Mouse (Mus musculus) fibroblast of lung, adult 2 months (primary cell): ENCODE data around the gene Wfdc11.
"Not testable (repeated sequence)": the region's sequence is repeated elsewhere in the genome, so short reads cannot be mapped to it uniquely, and the experiment has no call there.

ENCODE experiments used
- DNase-seq: peaks from one replicate; pipeline ENCODE4 v3.0.0-alpha.2; 2011; ENCODE audit warnings: low read depth

Wfdc11 gene

DNA sequence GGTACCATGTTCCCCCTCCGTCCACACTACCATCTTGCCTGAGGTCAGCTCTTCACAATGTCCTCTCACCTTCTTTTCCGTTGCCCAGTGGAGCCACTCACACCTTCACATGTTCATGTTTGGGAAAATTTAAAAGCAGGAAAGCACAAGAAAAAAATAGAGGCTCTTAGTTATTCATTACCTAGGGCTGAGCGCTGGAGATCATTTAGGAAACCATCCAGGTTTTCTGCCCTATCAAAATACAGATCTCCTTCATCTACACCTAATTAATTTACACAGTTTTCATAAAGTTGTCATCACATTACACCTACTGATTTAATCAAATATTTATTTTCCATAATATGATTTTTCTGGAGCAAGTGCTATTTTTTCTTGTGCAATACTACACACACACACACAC, 35.2 kb downstream of the Wfdc11 start, which contains the start of gene Wfdc16:
TSS of gene Wfdc16 (minus strand) at position 101 of the 400 bp plus-strand sequence.
- DNase-seq, result no peak

DNA sequence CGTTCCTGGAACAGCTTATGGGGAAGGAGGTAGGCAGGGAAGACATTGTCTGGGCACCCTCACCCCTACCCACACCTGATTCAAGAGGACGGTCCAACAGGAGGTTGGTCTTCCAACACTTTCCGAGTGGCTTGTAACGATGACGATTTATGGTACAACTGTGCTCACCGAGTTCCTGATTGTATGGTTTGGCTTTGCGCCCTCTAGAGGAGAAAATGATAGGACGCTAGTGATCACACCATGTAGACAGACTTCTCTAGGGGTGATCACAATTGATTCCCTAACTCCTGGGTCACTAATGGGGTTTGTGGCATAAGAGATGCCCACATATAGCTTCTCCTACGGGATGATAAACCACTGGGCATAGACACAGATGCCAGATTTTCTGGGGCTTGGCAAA, 38.6 kb downstream of the Wfdc11 start:
- DNase-seq, result no peak

- no peak for DNase-seq
Observed at GRCm38 (mm10) chr2:164621775-164622174, 52.1 kb downstream of the Wfdc11 start.

DNA sequence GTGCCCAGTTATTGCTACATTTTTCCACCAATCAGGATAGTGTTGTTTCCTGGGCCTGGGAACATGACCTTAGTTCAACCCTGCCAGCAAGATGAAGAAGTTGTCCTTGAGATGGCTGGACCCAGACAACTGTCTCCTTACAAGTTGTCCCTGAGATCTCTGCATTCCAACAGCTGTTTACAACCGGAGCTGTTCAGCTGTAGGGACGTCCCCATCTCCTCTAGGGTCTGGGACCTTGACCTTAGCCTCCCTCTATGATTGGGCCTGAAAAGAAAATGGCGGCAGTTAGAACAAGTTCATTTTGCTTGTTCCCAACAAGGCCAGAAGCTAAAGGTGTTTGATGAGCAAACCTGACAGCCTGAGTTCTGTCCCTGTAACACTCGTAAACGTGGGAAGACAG, 54.8 kb downstream of the Wfdc11 start:
- DNase-seq, result no peak

DNA sequence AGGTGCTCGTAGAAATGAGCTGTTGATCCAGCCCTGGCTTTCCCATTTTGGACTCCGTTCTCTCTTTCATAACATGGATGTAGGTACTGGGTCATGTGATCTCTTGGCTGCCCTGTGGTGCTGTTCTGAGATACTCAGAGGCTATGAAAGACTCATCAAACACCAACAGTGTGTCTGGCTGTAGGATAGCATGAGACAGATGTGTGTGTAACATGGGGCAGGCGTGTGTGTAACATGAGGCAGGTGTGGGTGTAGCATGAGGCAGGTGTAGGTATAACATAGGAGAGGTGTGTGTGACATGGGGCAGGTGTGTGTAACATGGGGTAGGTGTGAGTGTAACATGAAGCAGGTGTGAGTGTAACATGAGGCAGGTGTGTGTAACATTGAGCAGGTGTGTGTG, 58.5 kb downstream of the Wfdc11 start:
- no peak for DNase-seq

DNA sequence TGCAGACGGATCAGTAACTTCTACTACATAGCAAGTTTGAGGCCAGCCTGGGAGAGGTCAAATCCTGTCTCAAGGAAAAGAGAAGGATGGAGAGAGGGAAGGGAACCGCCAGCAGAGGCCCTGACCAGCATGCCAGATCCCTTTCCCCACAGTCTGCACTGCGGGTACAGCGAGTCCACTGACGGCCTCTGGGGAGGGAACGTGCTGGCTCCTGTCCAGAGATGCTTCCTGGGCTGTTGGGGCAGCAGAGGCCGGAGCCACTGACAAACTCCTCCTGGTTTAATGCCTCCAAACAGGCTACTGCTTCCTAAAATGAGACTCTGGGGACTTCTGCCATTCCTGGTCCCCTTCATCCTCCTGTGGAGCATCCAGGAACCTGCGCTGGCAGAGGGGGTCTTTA, 60.4 kb downstream of the Wfdc11 start, which contains the start of the genes Wfdc6b and Wfdc8:
TSS of gene Wfdc6b (plus strand) at position 52 of the 400 bp plus-strand sequence.
TSS of gene Wfdc8 (minus strand) at position 156 of the 400 bp plus-strand sequence.
- DNase-seq, result not testable (repeated sequence)
